Mouse (Mus musculus): ENCODE results near the gene Naaladl1. TPM values are rescaled to one million over a fixed set of nuclear protein-coding genes. Genes with fewer than 3 reads are reported as not detected.
A peak's percentile ranks its signal among the peaks of the same experiment; 100 is the strongest.
"Not testable (repeated sequence)": the region's sequence is repeated elsewhere in the genome, so short reads cannot be mapped to it uniquely, and the experiment has no call there.

The Naaladl1 gene
- polyA plus RNA-seq, 3 experiments from 2014 or later, result 0.33 TPM; not detected in 2

DNA sequence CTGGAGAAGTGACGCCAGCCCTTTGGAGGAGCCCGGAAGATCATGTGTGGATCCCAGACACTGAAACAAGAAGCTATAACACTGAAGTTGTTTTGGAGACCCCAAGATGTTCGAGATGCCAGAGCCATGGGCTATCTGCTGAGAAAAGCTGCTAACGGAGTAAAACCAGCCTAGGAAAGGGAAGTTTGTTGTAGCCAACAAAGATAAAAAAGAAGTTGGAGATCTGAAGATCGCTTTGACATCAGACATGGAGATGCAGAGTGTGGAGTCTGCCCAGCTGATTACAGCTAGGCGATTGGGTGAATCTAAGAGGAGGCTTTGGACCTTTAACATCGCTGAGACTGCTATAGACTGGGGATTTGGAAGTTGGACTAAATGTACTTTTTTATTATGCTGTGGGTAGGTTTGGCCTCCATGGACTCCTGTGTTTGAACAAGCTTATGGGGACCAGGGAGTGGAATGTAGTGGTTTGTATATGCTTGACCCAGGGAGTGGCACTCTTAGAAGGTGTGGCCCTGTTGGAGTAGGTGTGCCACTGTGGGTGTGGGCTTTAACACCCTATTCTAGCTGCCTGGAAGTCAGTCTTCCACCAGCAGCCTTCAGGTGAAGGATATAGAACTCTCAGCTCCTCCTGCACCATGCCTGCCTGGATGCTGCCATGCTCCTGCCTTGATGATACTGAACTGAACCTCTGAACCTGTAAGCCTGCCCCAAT is 25.0 kb downstream of the Naaladl1 start:
- not testable (repeated sequence) for ATAC-seq

DNA sequence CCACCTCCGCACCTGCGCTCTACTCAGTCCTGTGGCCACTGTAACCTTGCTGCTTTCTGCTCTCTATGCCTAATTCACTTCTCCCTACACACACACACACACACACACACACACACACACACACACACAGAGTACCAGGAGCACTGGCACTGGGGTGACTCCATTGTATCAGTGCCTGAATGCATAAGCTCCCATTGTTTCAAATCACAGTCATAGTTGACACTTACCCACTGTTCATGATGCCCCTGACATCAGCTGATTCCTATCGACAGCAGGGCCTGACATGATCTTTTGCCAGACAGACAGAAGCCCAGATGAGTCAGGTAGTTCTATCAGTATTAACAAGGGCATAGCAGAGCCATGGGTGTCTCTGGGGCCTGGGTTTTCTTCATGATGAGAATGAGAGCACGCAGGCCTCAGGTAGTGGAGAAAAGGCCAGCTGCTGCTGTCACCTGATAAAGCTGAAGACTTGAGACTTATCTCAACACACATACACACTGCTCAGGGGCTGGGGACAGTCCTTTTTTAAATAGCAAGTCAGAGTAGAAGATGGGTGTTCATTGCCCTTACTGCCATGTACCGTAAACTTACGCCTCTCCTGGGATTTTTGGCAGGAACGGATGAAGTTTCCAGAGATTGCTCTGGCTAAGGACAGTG is 26.7 kb downstream of the Naaladl1 start:
- ATAC-seq, result no peak

DNA sequence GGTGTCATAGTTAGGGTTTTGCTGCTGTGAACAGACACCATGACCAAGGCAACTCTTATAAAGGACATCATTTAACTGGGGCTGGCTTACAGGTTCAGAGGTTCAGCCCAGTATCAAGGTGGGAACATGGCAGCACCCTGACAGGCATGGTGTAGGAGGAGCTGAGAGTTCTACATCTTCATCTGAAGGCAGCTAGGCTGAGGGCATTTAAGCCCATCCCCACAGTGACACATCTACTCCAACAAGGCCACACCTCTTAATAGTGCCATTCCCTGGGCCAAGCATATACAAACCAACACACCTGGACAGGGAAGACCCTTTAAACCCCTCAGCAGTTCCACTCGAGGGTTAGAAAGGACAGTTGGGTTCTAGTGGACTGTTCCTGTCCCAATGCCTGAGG is 27.6 kb downstream of the Naaladl1 start:
- ATAC-seq, result not testable (repeated sequence)

DNA sequence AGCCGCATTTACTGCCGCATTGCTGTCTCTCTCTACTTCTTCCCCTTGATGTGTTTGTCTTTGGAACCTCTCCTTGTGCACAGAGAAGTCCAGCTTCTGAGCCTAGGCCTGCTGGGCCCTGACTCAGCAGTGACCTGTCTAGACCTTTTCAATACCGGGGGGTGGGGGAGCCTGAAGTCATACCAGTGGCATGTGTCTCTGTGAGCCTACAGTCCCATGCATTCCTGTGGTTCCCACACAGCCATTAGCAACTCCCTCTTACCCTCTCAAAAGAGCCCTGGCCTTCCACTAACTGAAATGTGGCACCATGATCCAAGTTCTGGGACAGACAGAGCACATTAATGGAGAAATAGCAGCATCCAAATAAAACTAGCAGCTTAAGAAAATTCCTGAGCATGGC is 30.8 kb downstream of the Naaladl1 start:
- ATAC-seq, result no peak

DNA sequence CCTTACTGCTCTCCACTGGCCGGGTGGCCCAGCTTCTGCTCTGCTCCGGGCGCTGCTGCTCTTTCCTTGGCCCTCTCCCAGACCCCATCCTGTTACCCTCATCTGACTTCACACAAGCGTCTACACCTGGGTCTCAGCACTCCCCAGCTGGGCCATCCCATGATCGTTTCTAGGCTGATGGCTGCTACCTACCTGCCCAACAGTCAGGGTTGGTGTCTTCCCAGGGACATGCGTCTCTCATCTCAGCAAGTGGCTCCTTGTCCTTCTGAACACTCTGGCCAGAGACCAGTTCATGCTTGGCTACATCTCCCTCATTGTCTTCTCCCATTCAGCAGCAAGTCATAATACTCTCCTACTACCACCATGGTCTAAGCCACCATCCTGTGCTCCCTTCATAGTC is 34.1 kb downstream of the Naaladl1 start:
- no peak for ATAC-seq

DNA sequence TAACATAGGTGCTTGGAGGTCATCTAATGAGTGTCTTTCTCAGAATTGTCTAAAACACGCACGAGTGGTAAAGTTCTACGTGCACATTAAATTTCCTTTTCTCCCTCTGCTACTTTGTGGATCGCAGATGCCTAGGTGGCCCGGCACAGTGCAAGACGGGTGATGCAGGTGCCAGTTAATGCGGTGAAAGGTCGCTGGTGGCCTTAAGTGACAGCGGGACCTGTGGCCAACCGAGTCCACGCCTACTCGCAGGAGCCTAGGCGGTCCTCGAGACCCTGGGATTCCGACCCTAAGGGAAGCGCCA is 34.7 kb downstream of the Naaladl1 start:
- ATAC-seq, result peak; percentile 18

DNA sequence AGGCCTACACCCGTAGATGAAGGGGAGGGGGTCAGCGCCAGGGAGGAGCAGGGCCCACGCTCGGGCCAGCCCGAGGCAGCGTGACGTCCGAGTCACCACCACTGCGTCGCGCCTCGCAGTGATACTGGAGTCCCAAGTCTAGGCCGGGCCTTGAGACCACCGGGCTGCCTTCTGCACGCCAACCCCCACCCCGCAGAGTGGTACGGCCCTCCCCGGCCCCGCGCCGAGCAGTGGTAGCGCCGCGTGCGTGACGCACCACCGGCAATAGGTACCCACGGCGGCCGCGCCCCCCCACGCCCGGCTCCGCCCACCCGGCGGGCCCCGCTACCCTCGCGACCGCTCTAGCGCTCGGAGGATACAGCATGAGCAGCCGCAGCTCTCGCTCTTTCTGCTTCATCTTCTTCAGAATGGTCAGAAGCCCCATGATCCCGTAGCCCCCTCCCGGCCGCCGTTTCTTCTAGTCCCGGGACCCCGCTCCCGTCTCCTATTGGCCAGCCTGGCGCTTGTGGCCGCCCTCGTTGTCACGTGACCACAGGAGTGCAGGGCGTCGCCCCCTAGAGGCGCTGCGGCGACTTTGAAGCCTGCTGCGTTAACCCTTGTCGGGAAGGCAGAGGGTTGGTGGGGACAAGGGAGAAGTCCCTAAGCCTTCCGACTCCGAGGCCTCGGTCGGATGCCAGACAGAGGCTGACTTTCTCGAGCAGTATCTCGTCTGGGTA is 35.3 kb downstream of the Naaladl1 start, which contains the start of gene Batf2:
Gene Batf2 (plus strand): TSS at position 306 of the 716 bp plus-strand sequence.
- peak; percentile 85 for ATAC-seq

DNA sequence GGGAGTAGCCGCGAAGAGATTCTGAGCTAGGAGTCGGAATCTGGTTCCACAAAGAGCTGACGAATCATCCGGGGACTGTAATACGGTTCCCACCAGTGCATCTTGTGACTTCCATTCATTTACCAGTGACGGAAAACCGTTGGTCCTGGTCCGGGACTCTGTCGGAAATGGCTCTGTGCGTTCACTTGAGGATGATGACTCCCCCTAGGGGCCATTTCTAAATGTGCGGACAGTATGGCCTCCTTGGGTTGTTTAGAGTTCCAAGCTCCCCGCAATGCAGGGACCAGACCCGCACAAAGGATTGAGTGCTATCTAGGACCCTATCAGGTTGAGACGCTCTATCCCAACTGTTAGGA is 35.8 kb downstream of the Naaladl1 start, which contains the start of gene Arl2:
Gene Arl2 (minus strand): TSS at position 155 of the 356 bp plus-strand sequence.
- peak; percentile 63 for ATAC-seq

DNA sequence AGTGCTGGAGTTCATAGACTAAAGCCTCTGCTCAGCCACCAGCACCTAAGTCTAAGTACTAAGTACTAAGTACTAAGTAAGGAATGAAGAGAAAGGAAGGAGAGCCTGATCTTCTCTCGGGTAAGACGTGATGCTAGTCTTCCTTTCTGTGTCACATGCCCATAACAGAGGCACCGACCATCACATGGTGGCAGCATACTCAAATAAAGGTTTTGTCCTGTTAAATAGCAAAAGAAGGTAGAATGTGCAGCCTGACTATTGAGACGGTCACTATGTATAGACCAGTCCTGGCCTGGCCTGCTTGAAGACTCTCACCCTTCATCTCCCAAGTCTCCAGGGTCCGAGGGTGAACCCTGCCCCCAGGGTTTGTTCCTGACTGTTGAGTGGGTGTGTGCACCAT is 39.3 kb downstream of the Naaladl1 start:
- ATAC-seq, result no peak

DNA sequence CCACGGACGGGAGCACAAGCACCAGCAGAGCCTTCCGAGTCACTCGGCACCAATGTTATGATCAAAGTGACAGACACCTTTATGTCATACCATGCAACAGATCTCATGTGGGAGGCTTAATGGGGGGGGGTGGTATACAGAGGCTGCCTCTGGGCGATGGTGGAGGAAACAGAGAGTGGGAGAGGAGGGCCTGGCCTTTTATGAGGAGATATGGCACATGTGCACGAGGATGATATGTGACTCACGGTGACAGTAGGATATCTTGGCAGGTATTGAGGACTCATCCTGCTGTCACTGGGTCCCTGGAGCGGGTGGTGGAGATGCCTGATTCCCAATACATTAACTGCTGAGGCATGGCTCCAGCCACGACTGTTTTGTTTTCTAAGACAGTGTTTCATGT is 49.6 kb downstream of the Naaladl1 start:
- ATAC-seq, result no peak

DNA sequence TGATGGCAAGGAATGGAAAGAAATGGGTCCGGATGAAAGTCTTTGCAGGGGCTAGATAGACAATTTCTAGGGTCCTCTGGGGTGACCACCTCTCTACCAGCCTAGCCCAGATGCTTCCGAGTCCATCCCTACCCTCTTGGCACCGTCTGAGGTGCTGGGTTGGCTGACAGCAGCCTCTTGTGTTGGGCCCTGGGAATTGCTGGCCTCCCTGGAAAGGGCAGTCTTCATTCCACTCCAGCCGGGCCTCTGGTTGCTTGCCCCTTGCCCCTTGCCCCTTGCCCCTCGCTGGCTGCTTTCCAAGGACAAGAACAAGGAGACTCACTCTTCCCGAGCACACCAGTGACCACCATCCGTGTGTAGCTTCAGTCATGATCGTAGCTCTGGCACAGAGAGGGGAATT is 50.8 kb downstream of the Naaladl1 start:
- no peak for ATAC-seq

DNA sequence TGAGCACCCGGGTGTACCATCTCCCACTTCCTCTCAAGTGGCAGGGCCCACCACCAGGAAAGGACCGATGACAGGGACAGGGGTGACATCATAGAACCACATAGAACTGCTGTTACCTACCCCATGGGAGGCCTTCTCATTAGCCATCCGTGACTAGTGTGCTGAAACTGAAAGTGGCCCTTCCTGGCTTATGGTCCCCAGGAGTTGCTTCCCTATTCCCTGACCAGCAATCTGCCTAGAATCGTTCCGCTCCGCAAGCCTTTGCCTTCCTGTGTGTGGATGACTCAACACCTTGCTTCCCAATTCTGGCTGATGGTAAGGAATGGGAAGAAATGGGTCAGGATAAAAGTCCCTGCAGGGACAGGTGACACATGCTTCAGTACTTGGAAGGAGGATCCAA is 51.6 kb downstream of the Naaladl1 start:
- ATAC-seq, result no peak

DNA sequence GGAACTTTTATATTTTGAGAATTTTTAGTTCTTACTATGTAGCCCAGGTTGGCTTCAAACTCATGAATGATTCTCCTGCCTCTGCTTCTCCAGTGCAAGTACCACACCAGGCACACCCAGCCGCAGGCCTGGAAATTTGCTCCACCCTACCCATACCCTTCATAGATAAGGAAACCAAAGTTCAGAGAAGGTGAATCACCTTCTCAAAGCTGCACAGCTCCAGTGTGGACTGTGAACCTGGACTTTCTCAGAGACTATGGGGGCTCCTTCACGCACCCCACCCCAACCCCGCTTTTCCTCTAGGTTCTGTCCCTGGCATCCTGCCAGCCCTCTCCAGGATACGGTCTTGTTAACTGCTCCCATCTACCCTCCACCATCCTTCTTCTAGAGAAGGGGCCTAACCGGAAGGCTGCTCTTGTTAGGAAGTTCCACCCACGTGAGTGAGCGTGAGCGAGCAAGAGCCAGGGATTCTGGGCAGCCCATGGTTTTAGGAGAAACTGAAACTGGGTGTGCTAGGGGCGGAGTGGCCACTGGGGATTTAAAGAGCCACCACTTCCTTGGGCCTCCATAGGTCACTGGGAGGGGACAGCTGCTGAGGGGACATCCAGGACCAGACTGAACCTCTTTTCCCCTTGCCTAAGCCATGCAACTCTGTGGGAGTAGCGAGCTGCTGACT is 58.4 kb downstream of the Naaladl1 start:
- ATAC-seq, result no peak

Other genes starting within 250 kb of the Naaladl1 start
- 10 to 100 TPM; 57.3 to 71.3 (median 60.1) TPM for gene Frmd8, start 230.5 kb upstream of the Naaladl1 start, polyA plus RNA-seq (2017; shearing (Covaris generic))
- 10 to 100 TPM; 48.8 to 54.8 (median 54.1) TPM for gene Slc25a45, start 228.0 kb upstream of the Naaladl1 start, polyA plus RNA-seq (2017; shearing (Covaris generic))
- gene Tigd3, start 211.6 kb upstream of the Naaladl1 start, polyA plus RNA-seq (2017; shearing (Covaris generic)), result 1 to 10 TPM in 1 of 3 experiments, under 1 TPM in 2; 0.36 to 1.1 (median 0.66) TPM
- gene Dpf2, start 192.8 kb upstream of the Naaladl1 start, polyA plus RNA-seq (2017; shearing (Covaris generic)), result 100 to 1,000 TPM; 157 to 198 (median 189) TPM
- under 1 TPM in 2 of 3 experiments, not detected in 1; 0.32 to 0.52 TPM for gene Cdc42ep2, start 181.0 kb upstream of the Naaladl1 start, polyA plus RNA-seq (2017; shearing (Covaris generic))
- gene Pola2, start 141.6 kb upstream of the Naaladl1 start, polyA plus RNA-seq (2017; shearing (Covaris generic)), result 10 to 100 TPM; 14.2 to 20.4 (median 14.7) TPM
- gene Slc22a20, start 119.6 kb upstream of the Naaladl1 start, polyA plus RNA-seq (2017; shearing (Covaris generic)), result not detected
- gene Capn1, start 89.9 kb upstream of the Naaladl1 start, polyA plus RNA-seq (2017; shearing (Covaris generic)), result 10 to 100 TPM; 41.9 to 48.2 (median 44.7) TPM
- 10 to 100 TPM; 12.6 to 16.5 (median 16.2) TPM for gene Syvn1, start 59.2 kb upstream of the Naaladl1 start, polyA plus RNA-seq (2017; shearing (Covaris generic))
- gene Mrpl49, start 48.0 kb upstream of the Naaladl1 start, polyA plus RNA-seq (2017; shearing (Covaris generic)), result 10 to 100 TPM; 36.6 to 40.3 (median 36.7) TPM
- gene Fau, start 47.9 kb upstream of the Naaladl1 start, polyA plus RNA-seq (2017; shearing (Covaris generic)), result 1,000 to 10,000 TPM; 1,798 to 3,866 (median 2,409) TPM
- gene Znhit2, start 44.6 kb upstream of the Naaladl1 start, polyA plus RNA-seq (2017; shearing (Covaris generic)), result 10 to 100 TPM in 1 of 3 experiments, 1 to 10 TPM in 2; 5.6 to 11.5 (median 9.4) TPM
- gene Tm7sf2, start 37.4 kb upstream of the Naaladl1 start, polyA plus RNA-seq (2017; shearing (Covaris generic)), result 1 to 10 TPM; 5.6 to 7.2 (median 6.9) TPM
- gene Vps51, start 28.6 kb upstream of the Naaladl1 start, polyA plus RNA-seq (2017; shearing (Covaris generic)), result 10 to 100 TPM; 29.3 to 35.6 (median 31.5) TPM
- not detected for gene Tmem262, start 25.7 kb upstream of the Naaladl1 start, polyA plus RNA-seq (2017; shearing (Covaris generic))
- 1 to 10 TPM in 1 of 3 experiments, under 1 TPM in 1, not detected in 1; 0.77 to 1.1 TPM for gene Gm28374, start 23.5 kb upstream of the Naaladl1 start, polyA plus RNA-seq (2017; shearing (Covaris generic))
- 10 to 100 TPM; 32.0 to 47.2 (median 36.9) TPM for gene Zfpl1, start 20.8 kb upstream of the Naaladl1 start, polyA plus RNA-seq (2017; shearing (Covaris generic))
- 10 to 100 TPM in 1 of 3 experiments, 1 to 10 TPM in 2; 2.4 to 24.7 (median 4.4) TPM for gene Cdca5, start 20.8 kb upstream of the Naaladl1 start, polyA plus RNA-seq (2017; shearing (Covaris generic))
- under 1 TPM in 1 of 3 experiments, not detected in 2; 0.48 TPM for gene AC131692.1, start 11.4 kb upstream of the Naaladl1 start, polyA plus RNA-seq (2017; shearing (Covaris generic))
- gene Sac3d1, start 12.9 kb downstream of the Naaladl1 start, polyA plus RNA-seq (2017; shearing (Covaris generic)), result 1 to 10 TPM; 1.4 to 4.4 (median 3.3) TPM
- 10 to 100 TPM; 17.2 to 21.8 (median 20.4) TPM for gene Snx15, start 22.5 kb downstream of the Naaladl1 start, polyA plus RNA-seq (2017; shearing (Covaris generic))
- gene Batf2, start 35.2 kb downstream of the Naaladl1 start, polyA plus RNA-seq (2017; shearing (Covaris generic)), result not detected
- gene Arl2, start 35.8 kb downstream of the Naaladl1 start, polyA plus RNA-seq (2017; shearing (Covaris generic)), result 10 to 100 TPM; 14.3 to 31.0 (median 21.9) TPM
- under 1 TPM in 2 of 3 experiments, not detected in 1; 0.55 to 0.79 TPM for gene Majin, start 78.6 kb downstream of the Naaladl1 start, polyA plus RNA-seq (2017; shearing (Covaris generic))
- gene Gpha2, start 120.6 kb downstream of the Naaladl1 start, polyA plus RNA-seq (2017; shearing (Covaris generic)), result not detected
- gene Ppp2r5b, start 130.1 kb downstream of the Naaladl1 start, polyA plus RNA-seq (2017; shearing (Covaris generic)), result 1 to 10 TPM; 1.7 to 3.3 (median 2.2) TPM
- 10 to 100 TPM in 2 of 3 experiments, 1 to 10 TPM in 1; 8.1 to 12.6 (median 11.5) TPM for gene Atg2a, start 135.9 kb downstream of the Naaladl1 start, polyA plus RNA-seq (2017; shearing (Covaris generic))
- gene Ehd1, start 170.9 kb downstream of the Naaladl1 start, polyA plus RNA-seq (2017; shearing (Covaris generic)), result 10 to 100 TPM; 10.8 to 36.2 (median 11.4) TPM
- gene Cdc42bpg, start 200.7 kb downstream of the Naaladl1 start, polyA plus RNA-seq (2017; shearing (Covaris generic)), result under 1 TPM; 0.15 to 0.36 (median 0.26) TPM
- 10 to 100 TPM; 15.8 to 18.7 (median 16.3) TPM for gene Men1, start 229.2 kb downstream of the Naaladl1 start, polyA plus RNA-seq (2017; shearing (Covaris generic))
- 100 to 1,000 TPM in 1 of 3 experiments, 10 to 100 TPM in 2; 68.4 to 105 (median 88.5) TPM for gene Map4k2, start 235.4 kb downstream of the Naaladl1 start, polyA plus RNA-seq (2017; shearing (Covaris generic))